Mouse (Mus musculus) liver, embryonic 14.5 days (tissue): ENCODE measurements around the gene Ecsit. TPM values are rescaled to one million over a fixed set of nuclear protein-coding genes. Genes with fewer than 3 reads are reported as not detected.
A peak's percentile ranks its signal among the peaks of the same experiment; 100 is the strongest.

Source experiments
- ATAC-seq: fragments of 200-750 bp; cut with Nextera tagmentation; 2 replicates; pipeline ENCODE4 v1.8.0; 2017; ENCODE audit warnings: moderate number of reproducible peaks, mild to moderate bottlenecking, moderate library complexity; ENCODE audit not compliant: insufficient read depth
- DNase-seq, 3 experiments: peaks; one replicate each; pipeline ENCODE4 v3.0.0-alpha.2; 2012 to 2013; ENCODE audit warnings: low read depth in 3 of 3, low spot score in 3 of 3
- H3K27ac ChIP-seq: fragments of 300-500 bp; sonication (generic); 2 replicates; pipeline ENCODE4 v1.5.1; 2014; ENCODE audit warnings: moderate library complexity, mild to moderate bottlenecking, control low read depth, inconsistent platforms
- H3K27me3 ChIP-seq: fragments of 300-500 bp; sonication (generic); 2 replicates; pipeline ENCODE4 v1.6.1; 2014; ENCODE audit warnings: mild to moderate bottlenecking, low read length, moderate library complexity; ENCODE audit not compliant: control insufficient read depth, insufficient read depth
- H3K36me3 ChIP-seq: fragments of 300-500 bp; sonication (generic); replicated peaks from 2 replicates; pipeline ENCODE4 v1.6.1; 2014; ENCODE audit warnings: low read depth; ENCODE audit not compliant: control insufficient read depth, insufficient read depth
- H3K4me1 ChIP-seq, 2 experiments: fragments of 200-500 bp in 1 of 2; fragments of 300-500 bp in 1 of 2; sonication (generic) in 1 of 2; replicated peaks; 2 replicates each; pipeline ENCODE4 v1.6.1; 2012 to 2014; ENCODE audit warnings: antibody characterized with exemption in 1 of 2, inconsistent platforms in 1 of 2, low read length in 1 of 2; ENCODE audit not compliant: control insufficient read depth in 2 of 2, insufficient read depth in 2 of 2
- H3K4me2 ChIP-seq: fragments of 300-500 bp; sonication (generic); 2 replicates; pipeline ENCODE4 v1.6.1; 2014; ENCODE audit warnings: low read depth, mild to moderate bottlenecking, control low read depth, moderate library complexity
- H3K4me3 ChIP-seq, 2 experiments: fragments of 200-500 bp in 1 of 2; fragments of 300-500 bp in 1 of 2; sonication (generic) in 1 of 2; 2 replicates each; pipeline ENCODE4 v1.5.1; 2012 to 2014; ENCODE audit warnings: low read depth in 2 of 2, low read length in 2 of 2, mild to moderate bottlenecking in 2 of 2, control low read depth in 1 of 2, inconsistent platforms in 1 of 2, moderate library complexity in 1 of 2; ENCODE audit not compliant: insufficient read depth in 1 of 2
- H3K9ac ChIP-seq: fragments of 300-500 bp; sonication (generic); replicated peaks from 2 replicates; pipeline ENCODE4 v1.6.1; 2014; ENCODE audit warnings: mild to moderate bottlenecking, control low read depth, moderate library complexity
- H3K9me3 ChIP-seq: fragments of 300-500 bp; sonication (generic); 2 replicates; pipeline ENCODE4 v1.6.1; 2016; ENCODE audit warnings: low read length, mixed read lengths; ENCODE audit not compliant: control insufficient read depth
- CTCF ChIP-seq: IDR thresholded peaks from 2 replicates; pipeline ENCODE4 v1.5.1; 2016; ENCODE audit warnings: antibody characterized with exemption, low read depth, control low read depth
- EP300 ChIP-seq: IDR thresholded peaks from 2 replicates; pipeline ENCODE4 v1.6.1; 2016; ENCODE audit warnings: antibody characterized with exemption, low read depth
- whole genome bisulfite sequencing: fragments of 180-500 bp; shearing (Covaris S2); extraction: QIAGEN DNeasy Blood & Tissue Kit; methylation state at CpG from one replicate; pipeline ENCODE4 v1.1.7; 2014; ENCODE audit not compliant: insufficient replicate concordance; 5-methylcytosine and 5-hydroxymethylcytosine counted together
- polyA plus RNA-seq, 2 experiments: library from polyadenylated mRNA; depleted of rRNA in 1 of 2; stranded (reverse) in 1 of 2; unstranded in 1 of 2; fragments of >200 nt; fragmentation: Nextera tagmentation in 1 of 2; extraction: Ambion mirVana in 1 of 2; gene quantifications; 2 replicates each; pipeline versions ENCODE4 v1.2.1 to v1.2.3; 2012 to 2014

Ecsit gene
- polyA plus RNA-seq, 2 experiments, result 14.6 to 16.8 TPM

DNA sequence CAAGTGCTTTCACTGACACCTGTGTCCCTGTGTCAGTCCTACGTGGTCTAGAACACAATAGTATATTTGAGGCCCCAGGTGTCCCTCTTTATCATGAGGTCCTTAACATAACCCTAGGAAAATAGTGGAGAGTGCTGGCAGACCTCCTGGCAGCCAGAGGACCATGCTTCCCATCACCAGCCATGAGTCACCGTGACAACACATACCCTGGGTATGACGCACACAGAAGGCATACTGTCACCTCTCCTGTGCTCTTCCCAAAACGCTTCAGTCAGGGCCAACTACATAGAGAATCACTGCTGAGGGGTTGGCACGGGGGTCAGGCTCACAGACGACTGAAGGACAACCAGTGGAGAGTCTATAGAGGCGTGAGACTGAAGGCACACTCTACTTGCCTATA lies 4.7 kb upstream of the Ecsit start:
- TF ChIP-seq CTCF, result no peak
- no peak for TF ChIP-seq EP300

DNA sequence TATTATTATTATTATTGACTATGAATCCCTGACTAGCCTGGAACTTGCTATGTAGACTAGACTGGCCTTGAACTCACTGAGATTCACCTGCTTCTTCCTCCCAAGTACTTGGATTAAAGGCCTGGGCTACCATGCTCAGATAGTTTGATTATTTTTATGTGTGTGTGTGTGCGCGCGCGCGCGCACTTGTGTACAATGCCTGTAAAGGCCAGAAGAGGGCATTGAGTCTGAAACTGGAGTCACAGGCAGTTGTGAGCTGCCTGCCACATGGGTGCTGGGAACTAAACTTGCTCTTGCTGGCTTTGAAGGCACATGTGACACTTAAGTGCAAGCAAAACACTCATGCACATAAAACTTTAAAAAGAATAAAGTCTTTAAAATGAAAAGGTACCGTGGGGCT lies 4.0 kb upstream of the Ecsit start:
- DNase-seq (no peak), ATAC-seq (no peak)
- Histone ChIP-seq H3K36me3 (no peaks in the 10 kb centered on the region), H3K4me1 (peaks cover 0 to 5% of the 10 kb centered on the region in 2 experiments; a peak in 3 of 4 replicates), H3K9ac (no peak overlapping the region), H3K9me3 (no peaks in the 10 kb centered on the region), H3K27ac (no peak overlapping the region), H3K4me3 (no peak overlapping the region), H3K4me2 (no peak overlapping the region), H3K27me3 (no peaks in the 10 kb centered on the region)
- TF ChIP-seq CTCF, result 0 out of 2 replicates have a peak, but pooled peaks have one; percentile 8
- TF ChIP-seq EP300, result no peak
- WGBS, result 92% methylated on average over 7 of the region's 7 CpGs

More for the DNA sequence above, 4.7 kb upstream of the Ecsit start:
- DNase-seq, result no peak
- H3K9me3 ChIP-seq, result no peaks in the 10 kb centered on the region
- H3K4me1 ChIP-seq, result peaks cover 0 to 5% of the 10 kb centered on the region in 2 experiments; a peak in 3 of 4 replicates
- no peak overlapping the region for H3K4me3 ChIP-seq
- no peak overlapping the region for H3K4me2 ChIP-seq
- WGBS, result 77% methylated on average over 7 of the region's 7 CpGs
- H3K27ac ChIP-seq, result no peak overlapping the region
- no peaks in the 10 kb centered on the region for H3K27me3 ChIP-seq
- no peak for ATAC-seq
- no peak overlapping the region for H3K9ac ChIP-seq
- no peaks in the 10 kb centered on the region for H3K36me3 ChIP-seq

DNA sequence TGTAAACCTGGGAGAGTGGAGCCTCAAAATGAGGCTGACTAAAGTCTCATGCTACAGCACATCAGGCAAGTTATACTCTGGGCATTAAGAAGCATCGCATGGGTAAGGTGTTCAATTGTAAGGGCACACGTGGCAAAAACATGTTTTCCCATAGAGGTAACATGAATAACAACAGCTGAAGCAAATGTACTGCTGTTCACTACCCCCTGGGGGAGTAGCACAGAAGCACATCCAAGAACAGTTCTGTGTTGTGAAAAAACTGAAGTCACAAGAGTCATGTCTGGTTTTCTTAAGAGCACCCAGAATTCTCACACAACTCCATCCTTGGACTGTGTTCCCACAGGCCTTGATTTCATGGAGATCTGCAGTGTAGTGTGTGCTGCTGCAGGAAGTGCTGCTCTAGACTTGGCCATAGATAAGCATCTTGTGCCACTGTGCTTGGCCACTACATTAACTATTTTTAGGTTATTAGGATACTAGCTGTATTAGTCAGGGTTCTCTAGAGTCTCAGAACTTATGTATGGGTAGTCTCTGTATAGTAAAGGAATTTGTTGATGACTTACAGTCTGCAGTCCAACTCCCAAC lies 1.9 kb upstream of the Ecsit start:
- DNase-seq (no peak), ATAC-seq (no peak)
- H3K36me3 ChIP-seq, result no peaks in the 10 kb centered on the region
- H3K27me3 ChIP-seq, result no peaks in the 10 kb centered on the region
- no peak overlapping the region for H3K4me3 ChIP-seq
- TF ChIP-seq CTCF (no peak), EP300 (no peak)
- 61% methylated on average over 2 of the region's 2 CpGs for WGBS
- no peak overlapping the region for H3K9ac ChIP-seq
- no peak overlapping the region for H3K27ac ChIP-seq
- no peak overlapping the region for H3K4me2 ChIP-seq
- no peaks in the 10 kb centered on the region for H3K9me3 ChIP-seq
- peaks cover 0 to 5% of the 10 kb centered on the region in 2 experiments; a peak in 3 of 4 replicates for H3K4me1 ChIP-seq

DNA sequence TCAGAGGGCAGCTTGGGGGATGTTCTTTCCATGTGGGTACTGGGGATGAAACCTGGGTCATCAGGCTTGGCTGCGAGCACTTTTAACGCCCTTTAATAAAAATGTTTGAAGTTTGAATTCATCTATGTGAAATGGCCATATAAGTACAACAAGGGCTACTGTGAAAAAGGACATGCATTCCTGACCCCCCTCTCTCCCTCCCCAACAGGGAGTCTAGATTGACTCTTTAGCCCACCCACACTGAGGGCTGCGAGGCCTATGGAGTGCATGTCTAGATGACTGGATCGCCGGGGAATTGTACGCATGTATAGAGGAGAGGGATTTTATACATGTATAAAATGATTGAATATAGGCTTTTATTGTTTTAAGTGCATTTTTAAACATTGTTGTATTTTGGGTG lies 774 bp upstream of the Ecsit start:
- Histone ChIP-seq H3K4me3 (peak overlapping the region; percentile 70 to 79), H3K9me3 (no peaks in the 10 kb centered on the region), H3K9ac (peak overlapping the region; percentile 85), H3K27me3 (no peaks in the 10 kb centered on the region), H3K4me2 (peak overlapping the region; percentile 81), H3K27ac (peak overlapping the region; percentile 29; the same call in 1 of the 2 replicates), H3K36me3 (no peaks in the 10 kb centered on the region), H3K4me1 (peaks cover 0 to 5% of the 10 kb centered on the region in 2 experiments; a peak in 3 of 4 replicates)
- TF ChIP-seq EP300 (no peak), CTCF (no peak)
- no peak for DNase-seq
- no peak for ATAC-seq
- 91% methylated on average over 6 of the region's 6 CpGs for WGBS

DNA sequence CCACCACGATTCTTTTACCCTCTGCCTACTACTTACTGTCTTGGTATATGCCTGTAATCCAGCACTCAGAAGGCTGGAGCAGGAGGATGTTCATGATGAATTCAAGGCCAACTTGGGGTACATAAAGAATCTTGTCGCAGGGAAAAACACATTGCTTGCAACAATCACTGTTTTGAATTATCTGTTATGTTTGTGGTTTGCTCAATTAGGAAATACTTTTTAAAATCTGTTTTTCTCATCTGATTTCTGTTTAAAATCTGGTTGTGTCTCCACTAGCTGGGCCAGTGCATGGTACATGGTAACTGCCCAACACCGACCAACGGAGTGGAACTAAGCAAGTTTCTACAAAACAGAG lies 594 bp downstream of the Ecsit start:
- Histone ChIP-seq H3K27me3 (no peaks in the 10 kb centered on the region), H3K4me2 (peak overlapping the region; percentile 81), H3K4me1 (peaks cover 0 to 5% of the 10 kb centered on the region in 2 experiments; a peak in 3 of 4 replicates), H3K36me3 (no peaks in the 10 kb centered on the region), H3K9me3 (no peaks in the 10 kb centered on the region), H3K27ac (no peak overlapping the region), H3K9ac (peak overlapping the region; percentile 85), H3K4me3 (peak overlapping the region; percentile 70 to 79)
- no peak for TF ChIP-seq CTCF
- DNase-seq (no peak), ATAC-seq (no peak)
- 28% methylated on average over 4 of the region's 4 CpGs for WGBS
